Mouse (Mus musculus) Muller cell, postnatal 12 days (primary cell): Measurements from ENCODE around the gene Spcs3.

Experiments used
- DNase-seq: peaks from one replicate; pipeline ENCODE4 v3.0.0-alpha.2; 2015; ENCODE audit errors: inconsistent ontology term

Gene Spcs3

GRCm38 (mm10) chr8:54508096-54508456, 21.7 kb downstream of the Spcs3 start:
- DNase-seq: no peak

DNA sequence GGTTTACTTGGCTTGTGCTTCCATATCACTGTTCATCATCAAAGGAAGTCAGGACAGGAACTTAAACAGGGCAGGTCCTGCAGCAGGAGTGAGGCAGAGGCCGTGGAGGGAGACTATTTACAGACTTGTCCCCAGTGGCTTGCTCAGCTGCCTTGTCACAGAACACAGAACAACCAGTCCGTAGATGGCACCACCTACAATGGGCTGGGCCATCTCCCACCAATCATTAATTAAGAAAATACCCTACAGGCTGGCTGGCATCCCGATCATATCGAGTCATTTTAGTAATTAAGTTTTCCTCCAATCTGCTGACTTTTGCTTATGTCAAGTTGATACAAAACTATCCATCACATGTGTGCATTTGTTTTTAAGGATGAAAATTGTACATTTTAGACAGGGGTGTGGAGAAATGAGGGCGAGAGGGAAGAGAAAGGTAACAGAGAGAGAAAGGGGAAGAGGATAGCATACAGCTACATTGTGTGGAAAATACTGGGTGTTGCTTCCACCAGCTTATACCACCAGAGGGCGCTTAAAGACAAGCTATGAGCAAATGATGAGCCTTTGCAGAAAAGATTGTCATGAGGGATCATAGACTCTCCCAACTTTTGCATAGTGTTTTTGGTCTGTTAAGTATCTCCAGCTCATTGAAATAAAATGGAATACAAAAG, 22.2 kb downstream of the Spcs3 start:
- peak; percentile 66 for DNase-seq

GRCm38 (mm10) chr8:54505060-54505459, 24.7 kb downstream of the Spcs3 start:
- no peak for DNase-seq

- no peak for DNase-seq
These were observed 26.7 kb downstream of the Spcs3 start for GRCm38 (mm10) chr8:54503104-54503503.

DNA sequence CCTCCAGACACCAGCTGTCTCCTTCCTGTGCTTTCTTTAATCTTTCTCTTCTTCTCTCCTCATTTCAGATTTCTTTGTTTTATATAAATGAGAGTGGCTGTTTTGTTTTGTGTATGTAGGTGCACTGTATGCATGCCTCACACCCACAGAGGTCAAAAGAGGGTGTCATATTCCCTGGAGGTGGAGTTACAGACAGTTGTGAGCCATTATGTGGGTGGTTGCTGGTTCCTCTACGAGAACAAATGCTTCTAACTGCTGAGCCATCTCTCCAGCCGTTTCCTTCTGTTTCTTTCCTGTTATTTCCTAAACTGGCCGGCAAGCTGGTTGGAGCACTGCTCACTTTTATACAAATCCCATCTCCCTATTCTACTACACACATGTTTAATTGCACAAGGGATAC, 35.9 kb downstream of the Spcs3 start:
- no peak for DNase-seq

DNA sequence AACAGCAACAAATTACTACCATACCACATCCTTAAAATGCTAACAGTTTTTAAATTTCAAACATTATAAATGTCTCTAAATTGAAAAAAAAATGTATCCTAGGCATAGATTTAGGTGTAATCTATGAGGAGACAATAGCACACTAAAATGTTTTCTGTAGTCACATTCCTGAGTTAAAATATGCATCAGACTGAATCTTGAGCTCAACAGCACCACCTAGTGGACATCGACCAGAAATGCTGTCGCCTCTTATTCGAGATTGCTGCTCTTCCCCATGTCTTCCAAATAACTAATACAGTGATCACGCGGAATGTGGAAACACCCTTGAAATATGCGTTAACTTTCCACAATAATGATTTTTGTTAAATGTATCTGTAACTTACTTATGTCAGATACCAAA, 36.7 kb downstream of the Spcs3 start:
- peak; percentile 72 for DNase-seq

DNA sequence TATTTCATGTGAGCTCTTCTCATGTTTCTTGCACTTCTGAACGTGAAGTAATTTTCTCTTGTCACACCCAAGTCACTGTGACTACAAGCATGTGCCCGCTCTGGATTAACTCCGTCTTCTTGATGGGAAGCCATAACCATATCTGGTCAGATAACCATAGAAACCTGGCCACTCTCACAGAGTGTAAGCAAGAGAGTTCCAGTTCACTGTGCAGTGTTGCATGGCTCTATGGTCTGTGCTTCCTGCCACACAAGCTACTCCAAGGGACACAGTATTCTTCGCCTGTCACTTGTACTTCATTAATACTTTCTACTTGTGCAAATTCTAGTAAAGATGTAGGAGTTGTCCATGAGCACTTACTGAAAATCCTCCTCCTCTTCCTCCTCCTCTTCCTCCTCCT, 37.9 kb downstream of the Spcs3 start:
- no peak for DNase-seq

DNA sequence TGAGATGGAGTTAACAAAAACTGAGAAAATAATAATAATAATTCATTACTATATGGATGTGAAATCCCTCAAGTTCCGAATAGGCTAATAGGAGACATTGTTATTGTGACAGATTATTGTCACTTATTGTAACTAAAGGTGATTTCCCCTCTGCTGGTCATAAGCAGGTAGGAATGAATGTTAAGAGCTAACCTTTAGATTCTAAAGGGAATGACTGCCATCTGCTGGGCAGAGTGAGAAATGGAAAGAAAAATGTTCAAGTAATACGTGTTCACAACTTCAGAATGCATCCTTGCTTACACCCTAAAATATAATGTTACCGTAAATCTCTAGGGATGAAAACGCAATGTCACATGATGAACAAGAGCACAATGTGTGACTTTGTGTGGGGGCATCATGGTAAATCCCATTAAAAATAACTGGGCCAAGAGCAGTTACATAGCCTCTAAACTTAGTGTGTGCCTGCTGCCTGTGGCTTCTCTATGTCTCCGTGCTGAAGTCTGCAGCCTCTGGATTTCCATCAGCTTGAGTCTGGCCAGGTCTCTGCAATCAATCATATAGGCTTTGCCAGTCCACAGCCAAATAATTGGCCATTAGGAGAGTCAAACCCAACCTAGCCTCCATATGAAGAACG, 38.6 kb downstream of the Spcs3 start:
- peak; percentile 35 for DNase-seq

DNA sequence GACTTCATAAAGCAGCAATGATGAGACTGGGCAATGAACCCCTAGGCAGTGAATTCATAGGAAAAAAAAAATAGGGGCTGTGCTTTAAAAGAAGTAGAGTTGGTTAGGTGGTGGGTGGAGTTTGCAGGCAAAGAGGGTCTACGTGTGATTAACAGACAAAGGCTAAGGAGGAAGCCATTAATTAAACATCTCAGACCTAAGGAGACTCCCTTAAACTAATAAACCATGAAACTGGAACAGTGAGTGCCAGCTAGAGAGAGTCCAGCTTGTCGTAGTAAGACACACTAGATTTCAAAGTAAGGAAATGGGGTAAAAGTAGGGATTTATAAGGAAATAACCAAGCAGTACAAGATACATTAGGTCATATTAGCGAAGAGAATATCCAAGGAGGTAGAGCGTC, 41.4 kb downstream of the Spcs3 start:
- no peak for DNase-seq

- no peak for DNase-seq
These were observed 43.1 kb downstream of the Spcs3 start for GRCm38 (mm10) chr8:54486555-54487273.
